Mouse (Mus musculus) spleen, postnatal 14 days (tissue): Measurements from ENCODE around the gene Tmub2.
"Not testable (repeated sequence)": the region's sequence is repeated elsewhere in the genome, so short reads cannot be mapped to it uniquely, and the experiment has no call there.

ENCODE experiments used
- DNase-seq, 2 experiments: peaks; one replicate each; pipeline ENCODE4 v3.0.0; 2021 to 2022; ENCODE audit warnings: low spot score in 2 of 2

Gene Tmub2

DNA sequence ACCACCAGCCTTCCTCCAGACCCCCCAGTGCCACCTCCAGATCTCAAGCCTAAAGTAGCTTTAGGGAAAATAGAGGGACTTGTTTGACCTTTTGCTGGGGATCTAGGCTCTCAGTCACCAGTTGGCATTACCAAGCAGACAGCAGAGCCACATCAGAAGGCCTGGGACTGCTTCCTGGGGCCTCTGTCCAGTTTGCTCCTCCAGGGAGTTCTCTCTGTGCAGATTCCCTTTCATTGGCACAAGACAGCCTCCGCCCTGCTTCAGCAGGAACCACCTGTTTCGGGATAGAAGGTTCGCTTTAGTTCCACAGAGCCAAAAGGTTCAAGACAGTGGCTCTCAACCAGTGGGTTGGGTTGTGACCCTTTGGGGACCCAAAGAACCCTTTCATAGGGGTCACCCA lies 5.1 kb upstream of the Tmub2 start:
- no peak for DNase-seq

DNA sequence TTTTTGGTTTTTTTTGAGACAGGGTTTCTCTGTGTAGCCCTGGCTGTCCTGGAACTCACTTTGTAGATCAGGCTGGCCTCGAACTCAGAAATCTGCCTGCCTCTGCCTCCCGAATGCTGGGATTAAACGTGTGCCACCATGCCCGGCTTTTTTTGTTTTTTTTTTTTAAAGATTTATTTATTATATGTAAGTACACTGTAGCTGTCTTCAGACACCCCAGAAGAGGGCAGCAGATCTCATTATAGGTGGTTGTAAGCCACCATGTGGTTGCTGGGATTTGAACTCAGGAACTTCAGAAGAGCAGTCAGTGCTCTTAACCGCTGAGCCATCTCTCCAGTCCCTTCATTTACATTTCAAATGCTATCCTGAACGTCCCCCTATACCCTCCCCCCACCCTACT lies 4.5 kb upstream of the Tmub2 start:
- not testable (repeated sequence) for DNase-seq

DNA sequence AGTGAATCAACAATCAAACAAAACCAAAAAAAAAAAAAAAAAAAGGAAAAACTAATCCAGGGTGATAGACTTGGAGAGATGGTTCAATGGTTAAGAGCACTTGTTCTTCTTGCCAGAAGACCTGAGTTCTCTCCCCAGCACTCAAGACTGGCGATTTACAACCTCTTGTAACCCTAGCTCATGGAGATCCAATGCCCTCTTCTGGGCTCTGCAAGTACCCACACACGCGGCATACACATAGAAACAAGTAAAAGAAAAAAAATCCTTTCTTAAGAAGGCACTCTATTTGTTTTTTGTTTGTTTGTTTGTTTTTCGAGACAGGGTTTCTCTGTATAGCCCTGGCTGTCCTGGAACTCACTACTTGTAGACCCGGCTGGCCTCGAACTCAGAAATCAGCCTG lies 809 bp upstream of the Tmub2 start:
- no peak for DNase-seq

DNA sequence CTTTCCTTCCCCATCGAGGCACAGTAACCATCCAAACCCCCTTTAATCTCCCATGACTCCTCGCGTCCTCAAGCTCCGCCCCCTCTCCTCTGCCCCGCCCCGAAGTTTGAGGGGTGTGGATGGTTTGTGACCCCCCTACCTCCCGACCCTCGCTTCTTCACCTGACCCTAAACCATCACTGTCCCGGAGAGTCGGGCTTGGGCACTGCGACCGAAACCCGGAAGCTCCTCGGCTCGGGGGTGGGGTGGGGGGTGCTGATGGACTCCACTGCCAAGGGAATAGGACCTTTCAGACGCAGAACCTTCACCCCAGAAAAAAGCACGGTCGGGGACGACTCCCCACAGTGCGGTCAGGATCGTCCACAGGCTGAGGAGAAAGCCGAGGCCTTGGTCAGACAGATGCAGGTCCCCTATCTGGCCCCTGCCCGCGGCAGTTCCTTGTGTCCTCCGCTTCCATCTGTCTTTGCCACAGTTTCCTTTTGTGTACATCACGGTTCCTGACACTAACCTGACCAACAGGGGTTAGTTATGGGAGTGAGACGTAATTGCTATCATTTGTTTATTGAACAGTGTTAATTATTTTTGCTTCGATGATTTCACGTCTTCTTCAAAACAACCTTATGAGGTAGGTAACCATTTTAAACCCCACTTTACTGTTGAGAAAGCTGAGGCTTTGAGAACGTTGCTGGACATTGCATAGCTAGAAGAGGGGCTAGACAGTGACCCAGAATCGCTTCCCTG lies 534 bp downstream of the Tmub2 start:
- DNase-seq: peak in 1 of 2 experiments; percentile 70

DNA sequence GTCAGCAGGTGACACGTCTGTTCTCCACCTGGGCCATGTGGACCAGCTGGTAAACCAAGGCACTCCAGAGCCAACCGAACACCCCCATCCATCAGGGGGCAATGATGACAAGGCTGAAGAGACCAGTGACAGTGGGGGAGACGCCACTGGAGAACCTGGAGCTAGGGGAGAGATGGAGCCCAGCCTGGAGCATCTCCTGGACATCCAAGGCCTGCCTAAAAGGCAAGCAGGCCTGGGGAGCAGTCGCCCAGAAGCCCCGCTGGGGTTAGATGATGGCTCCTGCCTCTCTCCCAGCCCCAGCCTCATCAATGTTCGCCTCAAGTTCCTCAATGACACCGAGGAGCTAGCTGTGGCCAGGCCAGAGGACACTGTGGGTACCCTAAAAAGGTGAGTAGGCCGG lies 2.8 kb downstream of the Tmub2 start:
- no peak for DNase-seq

DNA sequence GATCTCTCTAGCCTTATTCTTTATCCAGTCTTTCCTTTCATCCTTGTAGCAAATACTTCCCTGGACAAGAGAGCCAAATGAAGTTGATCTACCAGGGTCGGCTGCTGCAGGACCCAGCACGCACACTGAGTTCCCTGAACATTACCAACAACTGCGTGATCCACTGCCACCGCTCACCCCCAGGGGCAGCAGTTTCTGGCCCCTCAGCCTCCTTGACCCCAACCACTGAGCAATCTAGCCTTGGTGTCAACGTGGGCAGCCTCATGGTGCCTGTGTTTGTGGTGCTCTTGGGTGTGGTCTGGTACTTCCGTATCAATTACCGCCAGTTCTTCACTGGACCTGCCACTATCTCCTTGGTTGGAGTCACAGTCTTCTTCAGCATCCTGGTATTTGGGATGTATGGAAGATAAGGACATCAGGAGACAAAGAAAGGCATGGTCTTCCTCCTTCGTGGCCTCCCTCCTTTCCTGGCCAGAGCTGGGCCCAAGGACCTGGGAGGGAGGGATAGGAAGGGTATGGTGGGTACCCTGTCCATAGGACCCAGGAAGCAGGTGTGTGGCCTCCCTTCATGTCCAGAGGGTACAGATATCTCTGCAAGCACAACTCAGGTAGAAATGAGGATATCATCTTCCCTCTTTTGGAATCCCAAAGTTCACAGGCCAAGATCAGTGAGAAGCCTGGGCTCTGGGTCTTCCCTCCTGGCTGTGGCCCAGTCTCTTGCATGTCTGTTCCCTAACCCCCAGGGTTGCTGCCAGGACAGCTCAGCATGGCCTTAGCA lies 3.5 kb downstream of the Tmub2 start:
- DNase-seq: no peak

DNA sequence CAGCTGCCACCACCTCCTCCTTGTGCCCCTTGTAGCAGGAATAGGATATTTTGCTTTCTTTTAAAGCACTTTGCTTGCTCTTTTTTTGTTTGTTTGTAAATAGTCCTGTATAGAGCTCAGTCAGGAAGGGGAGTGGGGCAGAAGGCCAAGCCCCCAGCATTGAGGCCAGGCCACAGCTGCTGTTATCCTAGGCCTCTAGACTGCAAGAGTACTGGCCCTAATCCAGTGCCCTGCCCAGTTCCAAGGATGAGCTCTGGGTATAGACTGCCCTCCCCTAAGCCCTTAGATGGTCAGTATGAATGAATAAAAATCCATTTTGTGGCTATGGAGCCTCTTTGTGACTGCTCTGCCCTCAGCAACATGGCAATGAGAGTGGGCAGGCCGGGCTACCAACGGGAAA lies 4.2 kb downstream of the Tmub2 start:
- no peak for DNase-seq

DNA sequence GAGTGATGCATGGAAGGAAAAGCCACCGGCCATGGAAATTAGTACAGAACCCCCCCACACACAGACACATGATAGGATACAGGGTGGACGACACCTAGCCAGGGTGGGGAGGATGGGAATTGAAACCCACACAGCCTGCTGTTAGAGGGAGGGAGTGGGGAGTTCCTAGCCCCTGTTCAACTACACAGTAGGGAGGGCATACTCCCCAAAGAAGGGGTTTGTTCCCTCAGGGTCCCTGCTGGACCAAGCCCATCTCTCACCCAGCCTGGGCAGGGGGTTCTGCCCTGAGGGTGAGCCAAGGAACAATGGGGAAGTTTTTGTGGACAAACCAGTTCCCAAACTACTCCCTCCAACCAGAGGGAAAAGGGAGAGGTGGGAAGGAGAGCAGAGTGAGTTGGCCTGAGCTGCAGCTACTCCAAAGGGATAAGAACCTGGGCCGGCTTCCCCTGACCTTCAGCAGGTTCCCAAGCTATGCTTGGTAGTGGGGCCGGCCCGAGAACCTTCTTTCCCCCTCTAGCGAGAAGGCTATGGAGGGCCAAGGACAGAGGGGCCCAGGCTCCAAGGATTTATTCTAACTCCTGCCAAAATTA lies 4.9 kb downstream of the Tmub2 start:
- no peak for DNase-seq

DNA sequence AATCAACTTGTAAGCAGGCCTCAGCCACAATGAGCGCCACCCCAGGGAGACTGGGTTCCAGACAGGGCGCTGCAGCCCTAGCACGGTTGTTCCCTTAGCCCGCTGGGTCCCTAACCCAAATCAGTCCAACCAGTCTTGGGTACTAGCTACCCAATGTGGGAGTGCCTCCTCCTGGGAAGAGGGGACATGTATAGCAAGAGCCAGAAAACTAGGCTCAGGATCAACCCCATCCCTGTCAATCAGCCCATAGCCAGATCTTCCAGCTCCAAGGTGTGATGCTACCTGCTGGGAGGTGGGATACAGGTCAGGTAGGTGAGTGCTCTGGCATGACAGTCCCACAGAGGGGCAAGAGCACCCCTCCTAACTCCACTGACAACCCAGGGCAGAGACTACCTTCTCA lies 5.4 kb downstream of the Tmub2 start:
- no peak for DNase-seq

DNA sequence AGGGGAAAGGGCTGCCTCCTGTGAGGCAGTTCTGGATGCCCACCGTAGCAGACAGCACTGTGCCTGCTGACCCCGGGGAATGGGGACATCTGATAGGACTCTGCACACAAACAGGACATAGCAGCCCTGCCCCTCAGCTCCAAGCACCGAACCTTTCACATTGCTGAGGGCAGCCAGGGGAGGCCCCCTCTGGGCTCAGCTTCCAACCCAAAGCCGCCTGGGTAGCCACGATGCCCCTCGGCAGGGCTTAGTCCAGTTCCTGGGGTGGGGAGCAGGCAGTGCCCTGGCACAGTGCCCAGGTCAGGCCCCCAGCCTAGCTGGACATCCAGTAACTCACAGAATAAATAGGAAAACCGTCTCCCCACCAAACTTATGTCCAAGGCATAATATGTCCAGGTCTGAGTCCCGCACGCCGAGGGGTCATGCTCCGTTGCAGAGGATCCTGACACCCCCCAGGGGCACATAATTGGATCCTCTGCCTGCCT lies 6.4 kb downstream of the Tmub2 start:
- DNase-seq: no peak

DNA sequence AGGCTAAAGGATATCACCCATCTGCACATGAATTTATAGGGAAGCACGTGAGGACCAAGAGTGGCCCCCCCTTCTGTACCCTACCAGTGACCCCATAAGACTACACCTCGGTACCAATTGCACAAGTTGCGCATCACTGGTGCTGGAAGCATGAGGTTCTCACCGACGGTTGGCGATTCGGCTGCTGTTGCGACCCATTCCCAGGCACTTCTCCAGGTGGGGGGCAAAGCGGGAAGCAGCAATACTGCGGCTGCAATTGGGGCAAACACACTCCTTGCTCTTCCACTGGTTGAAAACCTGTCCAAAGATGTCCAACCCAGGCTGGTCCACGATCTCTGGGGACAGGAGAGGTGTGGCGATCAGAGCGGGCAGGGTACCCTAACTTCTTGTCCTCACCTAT lies 9.2 kb downstream of the Tmub2 start:
- no peak for DNase-seq

DNA sequence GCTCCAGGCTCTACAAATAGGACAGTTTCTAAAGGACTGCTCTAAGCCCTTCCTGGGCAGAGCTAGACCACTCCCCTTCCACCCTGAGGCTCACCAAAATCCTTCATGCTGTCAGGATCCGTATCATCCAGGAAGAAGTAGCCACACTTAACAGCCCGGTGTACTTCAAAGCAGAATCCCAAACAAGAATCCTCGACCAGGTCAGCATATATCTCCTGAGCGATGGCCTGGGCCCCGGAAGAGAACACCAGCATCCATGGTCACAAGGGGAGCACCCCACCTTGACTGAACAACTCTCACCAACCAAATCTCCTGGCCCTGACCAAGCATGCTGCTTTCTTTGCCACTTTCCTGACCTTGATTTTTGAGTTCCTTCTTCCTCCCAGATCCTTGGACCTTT lies 9.7 kb downstream of the Tmub2 start:
- no peak for DNase-seq

DNA sequence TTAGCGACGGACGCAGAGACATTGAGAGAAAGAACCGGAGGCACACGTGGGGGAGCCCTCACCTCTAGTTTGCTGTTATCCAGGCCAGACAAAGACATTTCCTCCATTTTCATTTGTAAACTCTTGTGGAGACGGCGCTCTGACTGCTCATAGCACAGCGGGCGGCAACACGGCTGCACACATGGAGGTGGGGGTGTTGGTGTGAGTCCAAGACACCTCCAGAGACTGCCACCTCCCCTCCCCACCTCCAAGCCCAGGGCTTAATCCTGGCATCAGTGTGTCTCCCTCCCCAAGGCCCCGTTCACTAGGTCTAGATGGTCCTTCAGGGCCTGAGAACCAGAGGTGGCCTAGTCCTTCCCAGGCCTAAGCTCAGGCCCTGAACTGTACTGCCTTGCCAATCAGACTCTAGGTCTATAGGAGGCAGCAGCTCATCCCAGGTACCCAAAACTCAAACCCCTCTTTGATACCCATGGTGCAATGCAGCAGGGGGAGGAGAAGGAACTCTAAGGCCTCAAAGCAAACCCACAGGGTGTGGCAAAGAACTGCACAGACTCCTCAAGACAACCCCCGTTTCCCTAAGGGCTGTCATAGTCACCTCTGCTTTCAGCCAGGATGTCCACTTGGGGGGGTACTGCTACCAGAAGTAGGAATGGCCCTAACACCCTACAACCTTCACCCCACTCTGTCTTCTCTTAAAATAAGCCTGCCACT lies 10.3 kb downstream of the Tmub2 start:
- peak in 1 of 2 experiments; percentile 36 for DNase-seq

DNA sequence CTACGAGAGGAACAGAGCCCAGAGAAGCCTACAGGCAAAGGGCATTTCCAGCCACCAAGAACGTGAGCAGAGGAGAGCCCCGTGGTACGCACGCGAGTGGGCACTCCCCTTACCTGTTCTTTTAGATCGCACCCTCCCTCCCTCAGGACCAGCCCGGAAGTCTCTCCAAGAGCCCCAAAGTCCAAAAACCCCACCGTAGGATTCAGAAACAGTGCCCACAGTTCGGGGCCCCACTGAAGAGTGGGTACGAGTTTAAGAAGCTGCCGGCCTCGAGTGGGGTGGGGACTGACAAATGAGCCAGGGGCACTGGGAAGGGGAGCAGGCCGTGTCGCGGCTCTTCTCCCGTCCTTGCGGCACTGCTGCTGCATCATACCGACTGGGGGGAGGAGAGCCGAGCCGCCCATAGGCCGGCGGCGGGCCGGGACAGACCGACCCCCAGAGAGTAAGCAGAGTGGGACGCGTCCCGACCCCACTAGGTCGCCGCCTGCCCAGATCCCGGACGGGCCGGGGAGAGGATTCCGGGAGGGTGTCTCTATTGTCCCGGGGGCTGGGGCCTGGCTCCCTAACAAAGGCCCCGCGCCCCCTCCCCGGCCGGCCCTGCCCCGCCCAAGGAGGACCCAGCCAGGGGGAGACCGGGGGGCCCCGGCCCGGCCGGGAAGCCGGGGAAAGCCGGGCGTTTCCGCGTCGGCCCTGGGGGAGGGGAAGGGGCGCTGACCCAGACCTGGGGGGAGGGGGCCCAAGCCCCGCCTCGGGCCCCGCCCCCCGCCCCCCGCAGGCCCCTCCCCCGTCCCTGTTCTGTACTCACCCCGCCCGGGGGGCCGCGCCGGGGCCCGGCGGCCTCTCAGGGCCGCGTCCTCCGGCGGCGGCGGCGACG lies 11.1 kb downstream of the Tmub2 start:
- peak in 1 of 2 experiments; percentile 35 for DNase-seq

DNA sequence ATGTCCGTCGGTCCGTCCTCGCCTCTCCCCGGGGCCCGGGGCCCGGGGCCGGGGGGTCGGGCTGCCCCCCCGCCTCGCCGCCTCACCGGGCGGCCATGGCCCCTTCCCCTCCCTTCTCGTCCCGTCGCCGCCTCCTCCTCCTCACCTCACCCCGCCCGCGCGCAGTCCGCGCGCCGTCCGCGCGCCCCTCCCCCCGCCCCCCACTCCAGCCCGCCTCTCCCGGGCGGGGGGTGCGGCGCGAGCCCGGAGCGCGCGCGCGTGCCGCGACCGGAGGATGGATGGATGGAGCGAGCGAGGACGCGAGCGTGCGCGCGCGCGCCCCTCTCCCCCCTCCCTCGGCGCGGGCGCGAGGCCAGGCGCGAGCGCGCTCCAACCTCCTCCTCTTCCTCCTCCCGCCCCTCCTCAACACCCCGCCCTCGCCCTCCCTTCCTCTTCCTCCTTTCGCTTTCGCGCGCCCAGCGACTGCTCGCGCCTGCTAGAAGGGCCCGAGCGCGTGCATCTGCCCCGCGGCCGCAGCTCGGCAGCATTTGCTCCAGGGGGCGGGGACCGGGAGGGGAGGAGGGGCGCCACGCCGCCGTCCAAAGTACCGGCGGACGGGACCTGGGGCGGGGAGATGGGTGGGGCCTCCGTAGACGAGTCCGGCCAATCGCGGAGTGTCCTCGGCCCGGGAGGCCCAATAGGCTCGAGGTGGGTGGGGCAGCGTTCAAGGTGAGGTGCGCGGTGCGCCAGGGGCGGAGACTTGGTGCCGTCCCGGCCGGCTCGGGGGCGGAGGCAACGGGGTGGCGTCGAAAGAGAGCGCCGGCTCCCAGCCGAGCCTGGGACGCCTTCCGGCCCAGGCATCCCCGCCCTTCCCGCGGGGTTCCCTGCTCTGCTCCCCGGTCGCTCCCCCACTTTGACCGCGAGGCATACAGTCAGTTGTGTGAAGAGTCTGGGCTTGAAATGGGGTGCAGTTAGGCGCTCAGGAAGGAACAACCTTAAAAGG lies 12.1 kb downstream of the Tmub2 start, which contains the start of gene Atxn7l3:
Atxn7l3 (minus strand) TSS at position 141 of the 982 bp plus-strand sequence.
- DNase-seq: peak; percentile 98

DNA sequence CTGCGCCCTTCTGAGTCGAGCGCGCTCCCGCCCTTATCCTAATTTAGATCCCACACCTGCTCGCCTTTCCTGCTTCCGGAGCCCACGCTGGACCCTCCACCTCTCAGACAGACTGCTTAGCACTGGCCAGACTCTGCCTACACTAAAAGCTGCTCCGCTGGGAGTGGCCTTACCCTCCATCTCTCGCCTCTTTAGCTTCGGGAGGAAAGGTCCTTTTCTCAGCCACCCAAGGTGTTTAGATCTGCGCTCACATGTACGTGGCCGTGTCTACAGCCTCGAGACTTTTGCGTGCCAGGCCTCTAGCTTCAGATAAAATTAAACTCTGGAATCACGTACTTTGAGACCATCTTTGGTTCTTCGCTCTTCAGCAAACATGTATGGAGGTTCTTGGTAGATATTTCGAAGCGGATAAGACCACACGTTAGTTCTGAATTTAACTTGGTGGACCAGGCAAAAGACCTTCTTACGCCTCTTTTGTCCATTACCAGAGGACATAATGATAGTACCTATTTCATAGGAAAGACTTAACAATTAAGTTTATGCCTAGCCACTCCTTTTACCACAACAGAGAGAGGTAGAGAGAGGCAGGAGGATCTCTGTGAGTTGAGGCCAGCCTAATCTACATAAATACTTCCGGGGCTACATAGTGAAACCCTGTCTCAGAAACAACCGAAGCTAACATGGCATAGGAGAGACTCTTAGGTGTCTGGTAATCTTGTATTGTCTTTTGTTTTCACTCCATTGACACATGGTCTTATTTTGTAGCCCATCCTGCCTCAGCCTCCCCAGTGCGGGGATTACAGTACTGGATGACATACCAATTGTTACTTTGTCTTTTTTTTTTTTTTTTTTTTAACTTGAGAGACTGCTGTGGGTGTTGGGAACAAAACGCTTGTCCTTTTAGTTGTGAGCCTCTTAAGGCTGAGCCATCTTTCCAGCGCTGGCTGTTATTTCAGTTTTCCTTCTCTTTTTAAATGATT lies 13.1 kb downstream of the Tmub2 start:
- DNase-seq: no peak

DNA sequence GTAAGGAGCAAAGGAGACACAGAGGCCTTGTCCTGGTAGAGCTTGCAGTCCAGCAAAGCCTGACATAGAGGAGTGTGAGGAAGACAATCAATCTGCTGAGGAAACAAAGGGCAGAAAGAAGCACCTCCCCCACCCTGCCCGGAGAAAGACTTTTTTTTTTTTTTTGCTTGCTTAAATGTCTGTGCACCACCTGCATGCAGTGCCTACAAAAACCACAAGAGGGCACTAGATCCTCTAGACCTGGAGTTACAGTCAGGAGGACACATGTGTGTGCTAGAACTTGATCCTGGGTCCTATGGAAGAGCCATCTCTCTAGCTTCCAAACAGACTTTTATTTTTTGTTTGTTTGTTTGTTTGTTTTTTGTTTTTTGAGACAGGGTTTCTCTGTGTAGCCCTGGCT lies 15.1 kb downstream of the Tmub2 start:
- peak; percentile 47 to 76 for DNase-seq

DNA sequence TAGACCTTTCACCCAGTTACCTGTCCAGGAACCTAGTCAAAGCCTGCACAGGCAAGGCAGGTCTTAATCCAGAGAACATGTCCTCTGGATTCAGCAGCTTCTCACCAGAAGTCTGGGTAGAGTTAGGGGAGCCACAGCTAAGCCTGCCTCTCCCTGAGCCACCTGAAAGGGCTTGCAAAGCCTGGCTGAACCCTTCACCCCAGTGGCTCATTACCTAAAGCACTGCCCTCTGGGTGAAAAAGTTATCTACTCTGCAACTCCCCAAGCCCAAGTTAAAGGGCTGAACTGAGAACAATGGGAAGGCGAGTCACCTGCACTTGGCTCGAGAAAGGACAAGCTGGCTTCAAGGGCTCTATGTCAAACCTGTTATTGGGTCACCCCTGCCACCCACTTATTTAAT lies 19.4 kb downstream of the Tmub2 start:
- DNase-seq: no peak

DNA sequence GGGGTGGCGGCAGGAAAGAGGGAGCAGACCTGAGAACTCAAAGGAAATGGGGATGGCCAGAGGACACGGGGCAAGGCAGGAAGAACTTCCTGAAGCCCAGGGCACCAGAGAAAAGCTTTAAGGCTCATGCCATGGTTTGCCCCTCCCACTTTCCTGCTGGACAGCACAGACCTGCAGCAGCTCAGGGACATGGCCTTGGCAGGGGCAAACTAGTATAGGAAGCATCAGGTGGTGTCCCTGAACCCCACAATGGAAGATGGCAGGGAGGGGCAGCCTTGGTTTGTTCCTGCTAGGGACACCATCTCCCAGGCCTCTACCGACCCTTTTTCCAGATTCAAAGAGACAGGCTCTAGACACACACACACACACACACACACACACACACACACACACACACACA lies 20.6 kb downstream of the Tmub2 start:
- no peak for DNase-seq
